Mouse (Mus musculus) olfactory bulb, adult 2 months (tissue): ENCODE results near the gene Phykpl.

Experiments used
- CTCF ChIP-seq: fragments of 200-500 bp; IDR thresholded peaks from 2 replicates; pipeline ENCODE4 v1.5.1; 2012; ENCODE audit warnings: low read depth, mild to moderate bottlenecking, low read length, moderate library complexity; ENCODE audit not compliant: insufficient read depth
- POLR2A ChIP-seq: fragments of 200-500 bp; IDR thresholded peaks from 2 replicates; pipeline ENCODE4 v1.6.1; 2012; ENCODE audit warnings: mild to moderate bottlenecking, low read depth, low read length, moderate library complexity; ENCODE audit not compliant: insufficient read depth

DNA sequence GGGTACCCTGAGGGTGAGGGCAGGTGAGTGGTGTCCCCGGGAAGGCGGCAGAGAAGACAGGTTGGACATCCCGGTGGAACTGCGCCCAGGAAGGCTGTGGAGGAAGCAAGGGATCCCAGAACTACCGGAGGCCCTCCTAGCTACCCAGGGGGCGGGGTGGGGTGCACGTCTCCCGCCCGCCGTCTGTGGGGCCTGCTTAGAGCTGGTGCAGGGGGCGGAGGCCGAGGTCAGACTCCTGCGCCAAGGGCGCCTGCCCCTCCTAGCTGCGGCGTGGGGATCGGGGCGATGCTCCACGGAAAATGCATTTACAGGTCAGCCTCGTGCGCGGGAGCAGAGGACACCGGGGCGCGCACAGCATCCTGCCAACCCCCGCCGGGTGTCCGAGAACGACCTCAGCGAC is 65.7 kb downstream of the Phykpl start:
- no peak for TF ChIP-seq CTCF
- no peak for TF ChIP-seq POLR2A
